Mouse (Mus musculus) neural tube, embryonic 15.5 days (tissue): ENCODE data around the gene Preb. TPM values are rescaled to one million over a fixed set of nuclear protein-coding genes. Genes with fewer than 3 reads are reported as not detected.

Experiments
- ATAC-seq: fragments of 200-750 bp; cut with Nextera tagmentation; 2 replicates; pipeline ENCODE4 v1.8.0; 2017; ENCODE audit warnings: mild to moderate bottlenecking, moderate TSS enrichment, moderate library complexity; ENCODE audit not compliant: low FRiP score
- H3K27ac ChIP-seq: fragments of 300-500 bp; sonication (generic); replicated peaks from 2 replicates; pipeline ENCODE4 v1.5.1; 2015; ENCODE audit warnings: mild to moderate bottlenecking, inconsistent platforms
- H3K27me3 ChIP-seq: fragments of 300-500 bp; sonication (generic); replicated peaks from 2 replicates; pipeline ENCODE4 v1.6.1; 2015; ENCODE audit warnings: inconsistent platforms
- H3K36me3 ChIP-seq: fragments of 300-500 bp; sonication (generic); 2 replicates; pipeline ENCODE4 v1.6.1; 2015; ENCODE audit warnings: inconsistent platforms
- H3K4me1 ChIP-seq: fragments of 300-500 bp; sonication (generic); 2 replicates; pipeline ENCODE4 v1.6.1; 2015; ENCODE audit warnings: inconsistent platforms
- H3K4me2 ChIP-seq: fragments of 300-500 bp; sonication (generic); 2 replicates; pipeline ENCODE4 v1.6.1; 2015; ENCODE audit warnings: inconsistent platforms, mild to moderate bottlenecking, moderate library complexity
- H3K4me3 ChIP-seq: fragments of 300-500 bp; sonication (generic); replicated peaks from 2 replicates; pipeline ENCODE4 v1.5.1; 2015; ENCODE audit warnings: mild to moderate bottlenecking, inconsistent platforms
- H3K9ac ChIP-seq: fragments of 300-500 bp; sonication (generic); replicated peaks from 2 replicates; pipeline ENCODE4 v1.6.1; 2015; ENCODE audit warnings: mild to moderate bottlenecking, inconsistent platforms
- H3K9me3 ChIP-seq: fragments of 300-500 bp; sonication (generic); replicated peaks from 2 replicates; pipeline ENCODE4 v1.6.1; 2016; ENCODE audit warnings: inconsistent platforms
- WGBS: fragments of 180-500 bp; shearing (Covaris S2); methylation state at CpG from one replicate; pipeline ENCODE4 v1.1.7; 2015; ENCODE audit warnings: mixed read lengths; 5-methylcytosine and 5-hydroxymethylcytosine counted together
- polyA plus RNA-seq: library from polyadenylated mRNA; unstranded; fragments of >200 nt; fragmentation: Nextera tagmentation; extraction: Ambion mirVana; gene quantifications from 2 replicates; pipeline ENCODE4 v1.2.1, GENCODE M21; 2015

Preb gene
- polyA plus RNA-seq, 1 experiment from 2014 or later: 124 TPM

GRCm38 (mm10) chr5:30974870-30975656, 14.9 kb upstream of the Preb start:
- H3K4me2 ChIP-seq: no peak overlapping the region
- 44% methylated on average over 9 of the region's 9 CpGs for WGBS
- H3K4me3 ChIP-seq: no peak overlapping the region
- H3K27me3 ChIP-seq: no peaks in the 10 kb centered on the region
- H3K27ac ChIP-seq: no peak overlapping the region; the same call in 1 of the 2 replicates
- 0 out of 2 replicates have a peak, but pooled peaks cover 6% of the 10 kb centered on the region for H3K4me1 ChIP-seq
- H3K36me3 ChIP-seq: no peaks in the 10 kb centered on the region
- no peak overlapping the region for H3K9ac ChIP-seq
- ATAC-seq: no peak; the same call in 1 of the 2 replicates
- no peaks in the 10 kb centered on the region for H3K9me3 ChIP-seq

DNA sequence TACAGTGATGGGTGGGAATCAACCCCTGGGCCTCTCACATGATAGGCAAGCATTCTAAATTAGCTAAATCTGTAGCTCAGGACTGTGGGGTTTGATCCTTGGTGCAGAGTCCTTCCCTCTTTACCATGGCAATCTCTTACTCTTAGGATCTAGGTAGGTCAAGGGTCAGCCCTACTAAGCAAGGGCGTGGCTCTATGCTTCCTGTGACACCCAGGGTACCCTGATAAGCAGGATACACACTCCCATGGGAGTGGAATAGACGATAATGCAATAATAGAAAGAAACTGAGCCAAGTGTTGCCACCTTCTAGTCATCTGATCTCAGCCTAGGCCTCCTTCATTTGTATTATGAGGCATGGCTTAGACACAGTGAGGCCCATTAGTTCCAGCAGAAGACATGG, 9.3 kb upstream of the Preb start:
- no peak overlapping the region for H3K9ac ChIP-seq
- H3K4me1 ChIP-seq: no peaks in the 10 kb centered on the region
- H3K27ac ChIP-seq: no peak overlapping the region
- H3K4me2 ChIP-seq: no peak overlapping the region
- no peak overlapping the region for H3K4me3 ChIP-seq
- 75% methylated on average over 2 of the region's 2 CpGs for WGBS
- no peaks in the 10 kb centered on the region for H3K36me3 ChIP-seq
- no peaks in the 10 kb centered on the region for H3K9me3 ChIP-seq
- ATAC-seq: no peak
- H3K27me3 ChIP-seq: no peaks in the 10 kb centered on the region

DNA sequence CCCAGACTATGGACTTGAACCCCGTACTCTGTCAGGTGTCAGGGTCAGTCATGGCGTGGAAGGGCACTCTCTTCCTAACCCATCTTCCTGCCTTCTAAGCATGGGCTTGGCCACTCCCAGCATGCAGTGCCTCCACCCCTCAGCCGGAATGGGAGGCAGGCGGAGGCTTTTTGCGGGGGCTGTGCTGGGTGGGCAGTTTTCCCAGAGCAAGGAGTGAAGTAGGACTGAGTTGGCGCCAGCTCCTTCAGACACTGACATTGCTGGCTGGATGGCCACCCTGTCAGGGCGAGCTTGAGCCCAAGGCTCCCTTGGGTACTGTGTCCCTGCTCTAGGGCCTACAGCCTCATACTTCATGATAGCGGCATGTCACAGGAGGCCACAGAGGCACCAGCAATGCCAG, 8.3 kb upstream of the Preb start, which contains the start of gene Tcf23:
Gene Tcf23 (plus strand): TSS at position 247 of the 400 bp plus-strand sequence.
- no peaks in the 10 kb centered on the region for H3K36me3 ChIP-seq
- no peak within 1 kb of the TSS for H3K9ac ChIP-seq
- ATAC-seq: no peak
- H3K4me3 ChIP-seq: no peak within 1 kb of the TSS
- WGBS: 82% methylated on average over 8 of the region's 8 CpGs
- no peak within 1 kb of the TSS for H3K27ac ChIP-seq
- no peaks in the 10 kb centered on the region for H3K9me3 ChIP-seq
- H3K27me3 ChIP-seq: no peaks in the 10 kb centered on the region; the same call in none of the 2 replicates
- H3K4me1 ChIP-seq: no peaks in the 10 kb centered on the region
- no peak within 1 kb of the TSS for H3K4me2 ChIP-seq

DNA sequence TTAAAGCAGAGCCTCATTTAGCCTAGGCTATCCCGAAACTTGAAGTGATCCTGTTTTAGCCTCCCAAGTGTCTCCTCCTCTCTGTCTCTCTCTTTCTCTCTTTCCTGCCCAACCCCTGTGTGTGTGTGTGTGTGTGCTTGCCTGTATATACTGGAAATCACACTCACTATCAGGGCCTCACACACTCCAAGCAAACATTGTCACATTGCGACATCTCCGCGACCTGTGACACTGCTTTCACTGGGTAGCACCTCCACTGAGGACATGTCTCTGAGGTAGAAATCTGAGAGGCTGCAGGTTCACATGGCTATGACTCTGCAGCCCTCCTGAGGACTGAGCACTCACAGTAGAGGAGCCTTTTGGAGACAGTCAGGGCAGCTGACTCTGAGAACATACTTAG, 6.0 kb upstream of the Preb start:
- ATAC-seq: no peak

DNA sequence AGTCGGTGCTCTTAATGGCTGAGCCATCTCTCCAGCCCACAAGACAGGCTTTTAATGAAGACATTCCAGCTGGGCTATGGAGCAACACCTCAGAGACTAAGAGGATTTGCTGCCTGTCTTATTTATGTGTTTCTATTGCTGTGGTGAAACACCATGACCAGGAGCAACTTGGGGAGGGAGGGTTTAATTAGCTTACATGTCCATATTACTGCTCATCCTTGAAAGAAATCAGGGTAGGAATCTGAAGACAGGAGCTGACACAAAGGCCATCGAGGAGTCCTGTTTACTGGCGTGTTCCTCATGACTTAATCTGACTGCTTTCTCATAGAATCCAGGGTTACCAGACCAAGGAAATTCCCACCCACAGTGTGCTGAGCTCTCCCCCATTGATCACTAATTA, 3.8 kb upstream of the Preb start:
- Histone ChIP-seq H3K36me3 (no peaks in the 10 kb centered on the region), H3K9ac (no peak overlapping the region), H3K27me3 (peaks cover 4% of the 10 kb centered on the region), H3K4me2 (no peak overlapping the region), H3K4me3 (no peak overlapping the region), H3K27ac (no peak overlapping the region), H3K4me1 (peaks cover 13% of the 10 kb centered on the region), H3K9me3 (no peaks in the 10 kb centered on the region)
- ATAC-seq: no peak
- 72% methylated on average over 3 of the region's 3 CpGs for WGBS

More for the DNA sequence above, 6.0 kb upstream of the Preb start:
- no peak overlapping the region for H3K4me2 ChIP-seq
- WGBS: 96% methylated on average over 4 of the region's 4 CpGs
- no peaks in the 10 kb centered on the region for H3K4me1 ChIP-seq
- no peak overlapping the region for H3K27ac ChIP-seq
- H3K36me3 ChIP-seq: no peaks in the 10 kb centered on the region
- no peak overlapping the region for H3K9ac ChIP-seq
- peaks cover 4% of the 10 kb centered on the region for H3K27me3 ChIP-seq
- no peaks in the 10 kb centered on the region for H3K9me3 ChIP-seq
- H3K4me3 ChIP-seq: no peak overlapping the region

DNA sequence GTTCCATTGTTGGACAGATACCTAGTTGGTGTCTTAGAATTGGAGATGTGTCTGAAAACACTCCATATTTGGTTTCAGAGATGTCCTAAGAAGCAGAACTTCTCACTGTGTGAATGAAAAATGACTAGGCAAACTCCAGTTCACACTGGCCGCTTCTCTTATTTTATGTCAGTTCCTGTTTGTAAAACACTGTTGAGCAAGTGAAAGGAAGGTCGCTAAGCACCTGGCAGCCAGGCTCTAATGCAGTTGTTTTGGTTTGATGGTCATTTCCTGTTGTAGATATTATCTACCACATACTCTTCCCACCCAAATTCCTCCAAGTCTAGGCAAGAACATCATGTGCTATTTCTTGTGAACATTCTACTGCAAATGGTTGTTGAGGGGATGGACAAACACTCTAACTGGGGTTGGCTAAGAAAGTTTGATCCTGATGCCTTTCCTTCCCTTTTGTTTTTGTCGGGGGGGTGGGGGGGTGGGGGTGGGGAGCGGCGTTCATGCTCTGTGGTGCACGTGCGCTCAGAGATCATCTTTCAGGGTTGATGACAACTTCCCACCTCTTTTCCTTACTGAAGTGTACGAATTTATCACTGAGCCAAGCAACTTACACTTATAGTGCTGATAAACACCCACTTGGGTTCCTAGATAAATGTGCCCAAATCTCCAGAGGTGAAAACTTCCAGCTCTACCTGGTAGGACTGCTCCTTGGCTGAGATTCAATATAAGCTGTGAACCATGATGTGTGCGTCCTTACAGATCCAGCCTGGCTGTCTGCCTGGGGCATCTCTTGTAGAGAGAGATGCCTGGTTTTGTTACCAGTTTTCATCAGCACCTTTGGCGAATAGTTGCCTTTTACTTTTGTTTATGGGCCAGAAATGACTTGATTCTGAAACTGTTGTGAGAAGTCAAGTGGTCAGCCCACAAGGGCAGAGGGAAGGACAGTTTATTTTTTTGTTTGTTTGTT, 1.7 kb upstream of the Preb start:
- Histone ChIP-seq H3K4me2 (no peak overlapping the region), H3K9me3 (no peaks in the 10 kb centered on the region), H3K36me3 (peaks cover 12% of the 10 kb centered on the region), H3K27me3 (peaks cover 4% of the 10 kb centered on the region), H3K4me1 (peaks cover 29% of the 10 kb centered on the region), H3K27ac (no peak overlapping the region), H3K9ac (no peak overlapping the region), H3K4me3 (no peak overlapping the region)
- no peak for ATAC-seq
- WGBS: 79% methylated on average over 10 of the region's 10 CpGs

DNA sequence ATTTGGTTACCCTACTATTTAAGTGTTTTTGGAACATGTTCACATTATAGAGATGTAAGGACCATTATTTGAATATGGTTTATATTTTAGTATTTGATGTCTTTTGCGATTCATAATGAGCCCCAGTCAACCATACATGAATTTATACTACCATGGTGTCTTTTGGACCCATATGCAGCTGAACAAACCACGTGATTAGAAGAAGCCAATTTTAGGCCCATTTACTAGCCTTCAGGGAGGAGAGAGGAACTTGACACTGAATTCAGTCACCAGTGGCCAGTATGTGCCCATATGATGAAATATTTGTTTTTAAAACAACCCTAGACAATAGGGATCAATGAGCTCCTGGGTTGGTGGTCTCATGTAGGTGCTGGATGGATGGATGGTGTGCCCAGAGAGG, 653 bp upstream of the Preb start:
- peaks cover 4% of the 10 kb centered on the region for H3K27me3 ChIP-seq
- peak overlapping the region; percentile 90 for H3K27ac ChIP-seq
- H3K36me3 ChIP-seq: peaks cover 15% of the 10 kb centered on the region
- H3K9me3 ChIP-seq: no peaks in the 10 kb centered on the region
- no peak overlapping the region for H3K9ac ChIP-seq
- ATAC-seq: no peak
- peak overlapping the region; percentile 75 for H3K4me2 ChIP-seq
- H3K4me3 ChIP-seq: peak overlapping the region; percentile 90
- peaks cover 29% of the 10 kb centered on the region for H3K4me1 ChIP-seq
- WGBS: 81% methylated on average over 2 of the region's 2 CpGs

GRCm38 (mm10) chr5:30959198-30959854, 835 bp downstream of the Preb start:
- Histone ChIP-seq H3K36me3 (peaks cover 30% of the 10 kb centered on the region), H3K4me1 (peaks cover 29% of the 10 kb centered on the region), H3K27me3 (peaks cover 4% of the 10 kb centered on the region), H3K9me3 (no peaks in the 10 kb centered on the region), H3K9ac (peak overlapping the region; percentile 85), H3K27ac (peak overlapping the region; percentile 90), H3K4me3 (peak overlapping the region; percentile 90), H3K4me2 (peak overlapping the region; percentile 75)
- 40% methylated on average over 19 of the region's 19 CpGs for whole genome bisulfite sequencing
- ATAC-seq: no peak; the same call in 1 of the 2 replicates

GRCm38 (mm10) chr5:30957891-30958290, 2.3 kb downstream of the Preb start:
- H3K9me3 ChIP-seq: no peaks in the 10 kb centered on the region
- H3K36me3 ChIP-seq: peaks cover 44% of the 10 kb centered on the region
- no peak overlapping the region for H3K4me3 ChIP-seq
- H3K4me1 ChIP-seq: peaks cover 29% of the 10 kb centered on the region
- H3K27me3 ChIP-seq: 0 out of 2 replicates have a peak, but pooled peaks cover 4% of the 10 kb centered on the region
- peak overlapping the region; percentile 75 for H3K4me2 ChIP-seq
- ATAC-seq: no peak
- H3K27ac ChIP-seq: no peak overlapping the region
- no peak overlapping the region for H3K9ac ChIP-seq
- 93% methylated on average over 6 of the region's 6 CpGs for WGBS

- Histone ChIP-seq H3K4me2 (no peak overlapping the region), H3K4me1 (peaks cover 31% of the 10 kb centered on the region), H3K27ac (no peak overlapping the region), H3K4me3 (no peak overlapping the region), H3K36me3 (peaks cover 51% of the 10 kb centered on the region), H3K9me3 (no peaks in the 10 kb centered on the region), H3K9ac (no peak overlapping the region), H3K27me3 (no peaks in the 10 kb centered on the region)
- 94% methylated on average over 6 of the region's 6 CpGs for WGBS
- no peak for ATAC-seq
Measured at GRCm38 (mm10) chr5:30955751-30956150, 4.4 kb downstream of the Preb start.

GRCm38 (mm10) chr5:30954556-30954955, 5.6 kb downstream of the Preb start:
- 94% methylated on average over 9 of the region's 9 CpGs for WGBS
- ATAC-seq: no peak
- no peaks in the 10 kb centered on the region for H3K9me3 ChIP-seq
- H3K27ac ChIP-seq: no peak overlapping the region
- H3K27me3 ChIP-seq: no peaks in the 10 kb centered on the region
- H3K4me2 ChIP-seq: no peak overlapping the region
- peaks cover 36% of the 10 kb centered on the region for H3K4me1 ChIP-seq
- H3K9ac ChIP-seq: no peak overlapping the region
- no peak overlapping the region for H3K4me3 ChIP-seq
- H3K36me3 ChIP-seq: peaks cover 51% of the 10 kb centered on the region
